Mouse (Mus musculus) telencephalon, adult 2 months (tissue): ENCODE measurements at regions not wholly inside any gene's neighbourhood (a gene's known extent, or its start where the extent isn't known, plus 50 kb on each side); places are given as distances from the start of the nearest gene placed in this dataset.

Source experiments
- DNase-seq: peaks from one replicate; pipeline ENCODE4 v3.0.0-alpha.2; 2011; ENCODE audit warnings: low read depth, low spot score

DNA sequence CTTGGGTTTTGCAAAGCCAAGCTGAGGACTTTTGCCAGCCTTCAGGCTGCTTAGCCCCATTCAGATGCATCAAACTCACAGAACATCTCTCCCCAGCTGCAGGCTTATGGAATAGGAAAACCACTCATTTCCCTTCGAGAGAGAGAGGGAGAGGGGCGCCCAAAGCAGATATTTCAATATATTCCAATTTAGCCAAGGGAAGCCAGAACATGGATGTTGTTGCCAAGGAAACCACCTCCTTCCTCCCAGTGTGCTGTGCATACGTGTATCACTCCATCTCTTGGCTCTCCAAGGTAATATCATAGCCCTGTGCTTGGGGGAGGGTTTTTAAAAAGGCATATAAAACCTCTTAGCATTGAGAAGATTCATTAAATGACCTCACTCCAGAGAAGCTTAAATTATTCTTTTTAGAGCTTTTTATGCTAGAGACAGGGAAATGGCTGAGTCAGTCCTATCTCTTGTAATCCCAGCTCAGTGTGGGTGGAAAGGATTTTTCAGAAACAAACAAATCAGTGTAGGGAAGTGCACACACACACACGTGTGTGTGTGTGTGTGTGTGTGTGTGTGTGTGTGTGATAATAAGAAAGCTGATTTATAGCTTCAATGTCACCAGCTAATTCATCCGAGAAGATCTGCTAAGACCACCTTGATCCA, 245.1 kb downstream of the Rps24 start:
- peak; percentile 43 for DNase-seq

DNA sequence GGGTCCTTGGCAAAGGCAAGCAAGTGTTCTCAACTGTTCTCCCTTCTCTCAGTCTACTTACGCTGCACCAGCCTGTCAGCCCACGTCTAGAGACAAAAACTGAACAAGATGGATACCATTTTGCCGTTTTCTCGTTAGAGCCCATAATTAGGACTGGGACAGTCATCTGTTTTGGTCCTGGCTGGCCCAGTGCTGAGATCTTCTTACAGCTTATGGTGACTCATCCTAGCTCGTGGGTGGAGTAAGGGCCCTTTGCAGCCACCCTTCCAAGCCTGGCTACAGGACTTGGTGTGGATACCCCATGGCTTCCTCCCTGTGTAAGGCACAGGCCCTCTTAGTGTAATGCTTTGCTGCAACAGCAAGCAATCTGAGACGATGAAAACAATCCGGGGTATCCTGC, 246.4 kb downstream of the Rps24 start:
- peak; percentile 36 for DNase-seq

DNA sequence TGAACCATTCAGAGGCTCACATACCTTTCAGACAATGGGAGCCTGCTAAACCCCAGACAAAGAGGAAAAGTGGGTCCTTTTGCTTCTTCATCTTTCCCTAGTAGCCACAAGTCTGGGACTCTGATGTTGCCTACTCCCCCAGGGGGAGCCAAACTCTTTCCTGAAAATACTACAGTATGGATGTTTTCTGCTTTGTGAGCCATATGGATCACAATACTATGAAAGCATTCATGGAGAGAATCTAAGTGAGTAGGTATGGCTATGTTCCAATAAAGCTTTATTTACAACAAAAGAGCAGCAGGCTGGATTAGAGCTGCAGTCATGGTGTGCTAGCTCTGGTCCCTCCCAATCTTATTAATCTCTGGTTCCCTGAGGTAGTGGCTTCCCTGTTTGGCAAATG, 251.9 kb downstream of the Rps24 start:
- no peak for DNase-seq

DNA sequence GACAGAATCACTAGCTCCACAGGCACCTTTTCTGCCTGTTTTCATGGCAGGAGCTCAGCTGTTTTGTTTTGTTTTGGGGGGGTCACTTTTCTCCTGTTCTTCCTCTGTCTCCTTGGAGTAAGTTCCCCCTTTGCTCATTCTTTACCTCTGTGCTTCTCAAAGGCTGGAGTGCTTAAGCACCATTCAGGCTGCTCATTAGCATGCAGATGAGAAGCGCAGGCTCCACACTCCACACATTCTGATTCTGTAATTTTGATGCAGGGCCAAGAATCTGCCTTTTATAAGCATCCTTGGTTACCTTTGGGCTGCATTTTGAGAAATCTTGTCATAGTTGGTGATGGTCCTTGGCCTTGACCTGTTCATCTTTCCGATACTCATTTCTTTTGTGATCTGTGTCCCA, 257.5 kb downstream of the Rps24 start:
- no peak for DNase-seq

DNA sequence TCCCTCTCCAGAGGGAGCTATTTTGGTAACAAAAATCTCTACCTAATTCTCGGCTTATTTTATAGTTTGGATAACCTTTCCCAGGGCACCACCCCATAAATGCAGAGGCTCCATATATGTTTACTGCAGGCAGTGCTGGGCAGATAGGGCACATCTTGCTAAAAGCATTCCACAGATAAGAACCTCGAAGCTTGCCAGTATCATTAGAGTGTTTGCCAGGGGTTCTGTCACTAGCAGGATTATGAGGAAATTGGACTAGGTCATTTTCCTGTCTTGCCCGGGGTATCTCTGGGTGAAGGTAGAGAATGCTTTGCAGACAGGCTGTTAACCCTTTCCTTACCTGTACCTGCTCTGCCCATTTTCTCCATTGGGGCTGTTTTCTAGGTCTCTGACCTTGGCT, 258.8 kb downstream of the Rps24 start:
- DNase-seq: no peak

DNA sequence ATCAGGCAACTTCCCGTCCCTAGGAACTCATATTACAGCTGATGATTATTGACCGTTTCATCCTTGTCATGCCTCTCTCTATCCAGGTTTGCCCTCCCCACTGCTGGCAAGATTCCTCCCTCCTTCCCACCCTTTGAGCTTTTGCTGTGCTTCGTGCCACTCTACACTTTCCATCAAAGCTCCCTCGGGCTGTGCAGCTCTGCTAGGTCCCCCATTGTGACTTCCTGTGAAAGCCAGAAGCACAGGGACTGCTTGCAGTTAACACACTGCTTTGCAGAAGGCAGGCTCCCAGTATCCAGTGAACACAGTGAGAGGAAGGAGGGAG, 260.5 kb downstream of the Rps24 start:
- no peak for DNase-seq

DNA sequence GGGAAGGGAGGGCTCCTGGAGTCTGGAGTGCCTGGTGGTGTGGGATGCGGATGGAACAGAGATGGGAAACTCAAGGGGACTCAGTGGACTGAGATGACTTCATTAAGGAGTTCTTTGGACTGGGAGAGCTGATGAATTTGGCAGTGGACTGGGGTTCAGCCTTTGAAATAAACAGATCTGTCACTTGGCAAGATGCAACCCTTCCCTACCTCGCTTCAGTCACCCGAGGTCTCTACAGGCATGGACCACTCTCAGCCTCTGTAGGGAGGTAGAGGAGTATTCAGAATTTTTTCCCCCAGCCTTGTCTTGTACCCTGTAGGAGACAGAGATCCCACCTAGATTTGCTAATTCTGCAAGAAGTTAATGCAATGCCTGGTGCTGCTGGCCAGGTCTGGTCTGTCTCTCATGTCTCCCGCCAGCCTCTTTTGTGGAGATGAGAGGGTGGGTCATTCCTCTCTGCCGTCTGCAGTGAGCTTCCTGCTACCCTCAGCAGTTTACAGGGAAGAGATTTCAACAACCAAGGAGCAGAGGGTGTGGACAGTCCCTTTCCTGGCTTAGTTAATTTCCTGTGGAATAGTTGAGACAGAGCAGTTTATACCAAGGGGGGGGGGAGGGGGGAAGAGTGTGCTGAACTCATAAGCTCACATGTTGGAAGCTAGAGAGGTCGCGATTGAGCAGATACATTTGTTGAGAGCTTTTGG, 261.0 kb downstream of the Rps24 start:
- no peak for DNase-seq

DNA sequence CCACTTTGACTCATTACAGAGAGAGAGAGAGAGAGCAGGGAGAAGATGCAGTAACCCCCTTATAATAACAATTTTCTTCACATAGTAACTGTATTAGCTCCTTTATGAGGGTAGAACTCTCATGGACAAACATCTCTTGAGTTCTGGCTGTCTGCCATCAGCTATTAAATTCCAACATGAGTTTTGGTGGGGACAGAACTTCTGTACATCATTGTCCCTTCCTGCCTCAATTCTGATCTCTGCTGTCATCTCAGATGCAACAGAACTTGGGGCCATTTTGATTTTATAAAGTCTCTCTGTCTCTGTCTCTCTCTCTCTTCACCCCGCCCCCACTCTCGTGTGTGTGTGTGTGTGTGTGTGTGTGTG, 261.6 kb downstream of the Rps24 start:
- no peak for DNase-seq

DNA sequence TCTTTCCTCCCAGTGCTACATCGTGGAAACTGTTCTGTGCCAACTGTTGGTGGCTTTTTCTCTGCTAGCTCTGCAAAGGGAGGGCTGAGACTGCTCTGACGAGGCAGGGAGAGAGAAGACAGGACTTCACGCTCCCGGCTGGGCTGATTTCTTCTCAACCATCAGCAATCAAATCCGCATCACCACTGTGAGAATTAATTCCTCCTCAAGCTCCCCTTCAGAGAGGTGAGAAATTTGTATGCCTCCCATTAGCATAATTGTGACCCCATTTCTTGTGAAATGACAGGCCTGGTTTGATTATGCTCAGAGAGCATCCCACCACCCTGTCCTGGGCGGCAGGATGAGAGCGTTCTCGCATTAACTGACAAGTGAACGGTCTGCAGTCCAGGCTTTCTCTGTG, 262.4 kb downstream of the Rps24 start:
- no peak for DNase-seq

DNA sequence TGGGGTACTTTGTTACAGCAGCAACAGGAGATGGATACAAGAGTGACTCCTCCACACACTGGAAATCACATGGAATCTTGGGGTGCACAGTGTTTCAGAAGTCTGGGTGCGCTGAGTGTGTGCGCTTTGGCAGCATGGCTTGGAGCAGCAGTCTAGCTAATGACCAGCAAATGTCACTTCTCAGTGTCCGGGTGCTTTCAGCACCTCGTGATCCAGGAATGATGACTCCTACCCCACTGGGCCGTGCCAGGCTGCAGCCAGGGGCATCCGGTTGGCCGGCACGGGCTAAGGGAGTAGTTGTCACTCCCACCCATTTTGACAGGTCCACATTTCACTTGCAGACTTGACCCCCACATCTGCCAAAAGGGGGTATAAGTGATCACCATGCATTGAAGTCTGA, 264.3 kb downstream of the Rps24 start:
- no peak for DNase-seq

DNA sequence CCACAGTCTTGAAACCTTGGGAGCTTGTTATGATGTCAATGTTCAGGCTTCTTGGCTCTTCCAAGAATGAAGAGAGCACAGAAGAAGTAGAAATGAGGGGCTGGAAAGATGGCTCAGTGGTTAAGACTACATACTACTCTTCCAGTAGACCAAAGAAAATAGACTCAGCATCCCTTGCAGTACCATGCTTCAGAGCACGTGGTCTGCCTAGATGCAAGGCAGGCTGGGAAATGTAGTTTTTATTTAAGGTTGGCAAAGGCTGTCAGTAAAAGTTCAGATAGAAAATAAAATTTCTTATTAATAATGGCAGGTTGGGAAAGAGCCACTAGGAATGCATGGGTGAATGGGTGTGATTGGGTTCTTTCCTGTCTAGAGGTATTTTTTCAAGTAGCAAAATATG, 267.8 kb downstream of the Rps24 start:
- no peak for DNase-seq

DNA sequence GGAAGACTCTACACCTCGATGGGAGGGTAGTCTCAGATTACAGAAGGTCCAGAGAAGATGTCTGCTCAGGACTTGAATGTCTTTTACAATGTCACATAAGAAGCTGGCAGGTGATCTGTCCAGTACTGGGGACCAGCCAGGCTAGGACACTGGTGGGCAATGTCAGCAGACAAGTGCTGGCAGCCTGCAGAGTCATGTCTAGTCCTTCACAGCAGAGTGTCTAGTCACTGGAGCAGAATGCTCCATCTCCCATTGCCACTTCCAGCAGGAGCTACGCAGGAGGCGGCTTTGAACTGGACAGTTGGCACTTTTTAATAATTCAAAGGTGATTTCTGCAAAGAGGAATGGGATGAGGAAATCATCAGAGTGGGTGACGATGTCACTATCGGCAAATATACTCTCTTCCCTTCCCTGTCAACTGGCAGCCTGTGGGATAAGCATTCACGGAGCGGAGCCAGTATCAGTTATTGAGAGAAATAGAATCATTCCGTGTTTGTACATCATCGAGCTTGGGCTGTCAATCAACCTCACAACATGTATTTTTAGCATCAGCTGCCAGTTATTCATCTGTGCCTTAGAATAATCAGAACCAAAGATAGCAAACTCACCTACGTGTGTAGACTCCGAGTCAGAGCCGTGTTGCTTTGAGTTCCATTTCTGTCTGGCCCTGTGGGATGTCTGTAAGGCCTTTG, 268.6 kb downstream of the Rps24 start:
- no peak for DNase-seq

DNA sequence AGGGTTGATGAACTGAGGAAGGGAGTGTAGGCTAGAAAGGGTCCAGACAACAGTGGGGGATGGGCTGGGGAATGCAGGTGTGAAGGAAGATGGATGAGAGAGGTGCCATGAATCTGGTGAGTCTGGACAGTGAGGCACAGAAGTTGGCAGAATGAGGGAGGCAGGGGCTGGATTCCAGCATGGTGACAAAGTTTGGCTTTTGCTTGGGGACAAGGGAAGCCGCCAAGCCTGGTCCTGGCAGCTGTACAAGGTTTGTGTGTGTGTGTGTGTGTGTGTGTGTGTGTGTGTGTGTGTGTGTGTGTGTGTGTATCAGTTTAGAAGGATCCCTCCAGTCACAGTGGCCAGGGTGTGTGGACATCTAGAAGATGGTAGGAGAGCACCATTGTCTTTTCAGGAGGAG, 270.4 kb downstream of the Rps24 start:
- DNase-seq: no peak

DNA sequence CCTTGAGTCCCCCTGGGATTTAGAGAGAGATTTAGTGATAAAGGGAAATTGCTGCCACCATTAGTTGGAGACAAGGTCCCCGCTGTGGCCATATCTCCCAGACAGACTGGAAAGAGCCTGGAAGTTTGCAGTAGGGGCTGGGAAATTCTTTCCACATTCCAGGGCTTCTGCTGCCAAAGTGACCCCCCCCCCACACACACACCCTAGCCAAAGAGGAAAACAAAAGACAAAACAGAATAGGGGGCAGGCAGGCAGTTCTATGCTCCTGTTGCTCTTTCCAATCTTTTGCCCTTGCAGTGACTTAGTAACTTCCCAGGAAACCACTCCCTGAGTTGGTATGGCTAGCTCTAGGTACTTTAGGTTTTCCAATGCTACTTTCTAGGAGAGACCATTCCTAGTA, 270.9 kb downstream of the Rps24 start:
- DNase-seq: no peak

DNA sequence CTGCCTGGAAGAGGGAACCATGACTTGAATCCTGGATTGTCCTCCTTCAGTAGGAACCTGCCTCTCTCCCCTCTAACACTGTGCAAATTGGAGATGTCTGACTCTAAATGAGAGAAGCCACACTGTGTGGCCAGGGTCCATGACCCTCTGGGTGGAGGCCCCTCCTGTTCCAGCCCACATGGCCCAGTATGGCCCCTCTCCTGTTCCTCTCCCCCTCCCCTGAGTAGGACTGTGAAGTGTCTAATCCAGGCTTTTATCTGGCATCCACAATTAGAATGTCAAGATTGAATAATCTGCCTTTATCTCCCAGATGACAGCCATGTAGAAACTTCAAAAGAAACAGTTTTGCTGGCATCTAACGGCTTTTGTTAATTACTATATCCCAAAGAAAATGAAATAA, 274.0 kb downstream of the Rps24 start:
- DNase-seq: no peak

DNA sequence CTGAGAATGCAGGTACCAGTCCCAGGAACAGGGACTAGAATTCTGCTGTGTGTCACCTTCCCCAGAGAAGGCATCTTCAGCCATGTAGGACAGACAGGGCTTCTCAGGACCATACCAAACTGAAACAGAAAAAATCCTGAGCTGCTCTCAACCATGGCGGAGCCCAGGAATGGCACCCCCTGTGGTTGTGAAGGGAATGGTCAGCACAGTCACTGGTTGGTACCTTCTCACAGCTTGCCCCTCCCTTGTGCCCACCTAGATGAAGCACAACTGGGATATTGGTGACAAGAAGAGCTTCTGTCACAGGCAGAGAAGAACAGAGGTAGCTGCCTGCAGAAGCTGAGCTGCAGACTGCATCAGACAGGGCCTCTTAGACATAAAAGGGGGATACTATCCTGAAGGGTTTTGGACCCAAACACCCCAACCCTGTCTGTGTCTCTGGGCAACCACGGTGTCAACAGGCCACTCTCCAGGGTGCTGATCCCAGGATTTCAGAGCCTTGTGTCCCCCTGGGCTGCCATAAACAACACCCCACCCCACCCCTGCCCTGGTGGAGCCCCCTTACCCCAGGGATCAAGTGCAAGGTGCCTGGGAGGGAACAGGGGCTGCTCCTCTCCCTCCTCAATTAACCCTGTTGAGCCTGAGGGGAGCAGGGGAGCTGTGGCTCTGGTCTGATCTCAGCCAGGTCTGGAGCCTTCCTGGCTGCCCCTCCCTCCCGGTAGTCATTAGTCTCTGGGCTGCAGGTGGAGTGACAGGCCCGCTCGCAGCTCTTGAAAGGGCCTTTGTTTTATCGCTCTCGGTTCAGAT, 275.7 kb downstream of the Rps24 start:
- no peak for DNase-seq

DNA sequence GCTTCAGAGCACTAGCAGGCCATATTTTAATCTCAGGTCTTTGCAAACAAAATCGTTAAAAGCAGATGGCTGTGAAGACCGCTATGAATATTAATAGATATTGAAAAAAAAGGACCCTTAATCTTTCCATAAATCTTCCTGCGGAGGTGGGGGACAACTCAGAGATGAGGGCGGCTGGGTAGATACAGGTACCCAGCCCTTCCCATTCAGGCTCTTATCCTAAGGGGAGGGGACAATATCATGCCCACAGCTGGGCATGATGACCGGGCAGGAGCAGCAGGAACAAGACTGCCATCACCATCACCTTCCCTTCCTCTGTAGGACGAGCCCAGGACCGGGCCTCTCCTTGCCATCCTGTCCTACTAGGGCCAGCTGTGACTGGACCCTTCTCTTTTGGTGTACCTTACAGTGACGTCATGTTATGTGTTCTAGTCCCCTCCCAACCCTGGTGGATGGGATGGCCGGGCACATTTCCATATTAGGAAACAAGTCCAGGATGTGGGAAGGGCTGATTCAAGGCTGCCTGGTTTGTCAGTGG, 276.4 kb downstream of the Rps24 start:
- DNase-seq: no peak

DNA sequence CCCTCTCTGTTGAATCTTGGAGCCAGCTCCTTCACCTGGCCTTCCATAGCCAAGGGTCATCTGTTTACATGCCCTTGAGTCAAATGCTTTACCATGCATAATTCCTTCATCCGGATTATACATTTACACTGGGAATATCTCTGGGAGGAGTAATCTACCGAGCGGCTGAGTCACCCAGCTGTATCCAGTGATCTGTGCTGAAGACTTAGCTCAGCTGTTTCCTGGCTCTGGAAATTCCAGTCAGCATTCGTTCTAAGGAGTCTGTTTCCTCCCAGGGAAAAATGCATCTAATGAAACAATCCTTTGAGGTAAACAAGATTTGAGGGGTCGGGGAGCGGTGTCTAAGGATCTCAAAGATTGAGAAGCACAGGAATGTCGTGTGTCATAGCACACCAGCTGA, 276.9 kb downstream of the Rps24 start:
- no peak for DNase-seq

DNA sequence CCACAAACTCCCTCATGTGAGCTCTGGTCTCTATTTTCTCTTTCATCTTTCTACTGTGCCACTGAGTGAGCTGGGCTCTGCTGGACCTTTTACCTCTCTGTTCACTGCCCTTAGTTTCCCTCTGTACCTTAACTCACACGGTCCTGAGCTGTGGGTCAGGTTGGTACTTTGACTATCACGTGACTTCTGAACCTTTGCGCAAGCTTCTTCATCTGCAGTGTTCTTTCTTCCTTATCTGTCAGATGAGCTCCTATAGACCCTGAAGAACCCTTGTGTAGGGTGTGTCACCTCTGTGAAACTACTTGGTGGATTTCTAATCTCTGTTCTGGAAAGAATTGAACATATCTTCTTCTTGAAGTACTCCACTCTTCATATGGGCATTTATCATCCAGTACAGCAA, 279.3 kb downstream of the Rps24 start:
- no peak for DNase-seq

DNA sequence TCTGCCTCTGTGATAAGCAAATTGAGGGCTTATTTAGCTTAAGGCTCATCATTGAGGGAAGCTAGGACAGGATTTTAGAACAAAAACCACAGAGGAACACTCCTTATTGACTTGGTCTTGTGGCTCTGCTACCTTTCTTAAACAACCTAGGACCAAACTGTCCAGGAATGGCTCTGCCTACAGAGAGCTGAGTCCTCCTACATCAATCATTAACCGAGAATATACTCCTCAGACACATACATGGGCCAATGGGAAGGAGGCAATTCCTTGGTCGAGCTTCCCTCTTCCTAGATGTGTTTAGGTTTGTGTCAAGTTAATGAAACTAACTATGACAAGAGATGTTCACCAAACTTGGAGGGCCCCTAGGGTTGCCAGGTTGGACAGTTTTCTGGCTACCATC, 279.8 kb downstream of the Rps24 start:
- DNase-seq: no peak

DNA sequence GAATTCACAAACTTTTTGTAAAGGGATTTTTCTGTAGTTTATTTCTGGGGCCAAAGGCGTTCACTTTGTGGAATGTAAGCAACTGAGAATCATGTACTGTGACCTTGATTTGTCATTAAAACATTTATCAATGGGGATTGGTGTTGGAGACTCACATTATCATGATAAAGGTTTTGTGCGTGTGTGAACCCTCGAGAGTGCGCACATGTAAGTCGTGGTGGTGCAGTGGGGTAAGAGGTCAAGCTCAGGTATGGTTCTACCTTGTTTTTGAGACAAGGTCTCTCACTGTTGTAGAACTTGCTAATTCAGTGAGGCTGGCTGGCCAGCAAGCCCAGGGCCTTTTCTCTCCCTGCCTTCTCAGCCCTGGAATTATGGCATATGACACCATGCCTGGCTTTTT, 280.4 kb downstream of the Rps24 start:
- DNase-seq: no peak

DNA sequence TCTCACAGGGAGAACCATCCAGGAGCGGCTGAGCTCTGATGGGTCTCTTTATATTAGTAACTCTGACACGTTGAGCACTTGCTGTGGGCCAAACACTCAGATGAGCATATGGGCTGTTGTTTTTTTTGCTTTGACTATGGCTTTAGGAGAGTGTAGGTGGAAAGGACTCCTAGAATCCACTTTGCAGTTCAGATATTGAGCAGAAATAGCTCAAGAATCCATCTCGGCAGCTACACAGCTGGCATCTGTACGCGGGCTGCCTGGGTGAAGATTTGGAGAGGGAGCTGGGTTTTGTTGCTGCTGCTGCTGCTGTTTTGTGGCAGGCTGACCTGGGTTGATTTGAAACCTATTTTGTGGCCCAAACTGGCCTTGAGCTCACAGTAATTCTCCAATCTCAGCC, 281.0 kb downstream of the Rps24 start:
- peak; percentile 74 for DNase-seq
